Mouse (Mus musculus) forebrain, embryonic 15.5 days (tissue): ENCODE data around the gene Nrxn2. TPM values are rescaled to one million over a fixed set of nuclear protein-coding genes. Genes with fewer than 3 reads are reported as not detected.

ENCODE experiments used
- ATAC-seq: fragments of 200-750 bp; cut with Nextera tagmentation; replicated peaks from 2 replicates; pipeline ENCODE4 v1.8.0; 2017; ENCODE audit warnings: mild to moderate bottlenecking, moderate TSS enrichment, moderate library complexity
- H3K27ac ChIP-seq: fragments of 300-500 bp; sonication (generic); replicated peaks from 2 replicates; pipeline ENCODE4 v1.5.1; 2015; ENCODE audit warnings: mild to moderate bottlenecking, inconsistent platforms
- H3K27me3 ChIP-seq: fragments of 300-500 bp; sonication (generic); 2 replicates; pipeline ENCODE4 v1.6.1; 2015; ENCODE audit warnings: inconsistent platforms
- H3K36me3 ChIP-seq: fragments of 300-500 bp; sonication (generic); 2 replicates; pipeline ENCODE4 v1.6.1; 2015; ENCODE audit warnings: mild to moderate bottlenecking, inconsistent platforms
- H3K4me1 ChIP-seq: fragments of 300-500 bp; sonication (generic); 2 replicates; pipeline ENCODE4 v1.6.1; 2015; ENCODE audit warnings: inconsistent platforms
- H3K4me2 ChIP-seq: fragments of 300-500 bp; sonication (generic); replicated peaks from 2 replicates; pipeline ENCODE4 v1.6.1; 2015; ENCODE audit warnings: mild to moderate bottlenecking, inconsistent platforms
- H3K4me3 ChIP-seq: fragments of 300-500 bp; sonication (generic); 2 replicates; pipeline ENCODE4 v1.5.1; 2015; ENCODE audit warnings: mild to moderate bottlenecking, inconsistent platforms
- H3K9ac ChIP-seq: fragments of 300-500 bp; sonication (generic); replicated peaks from 2 replicates; pipeline ENCODE4 v1.6.1; 2015; ENCODE audit warnings: mild to moderate bottlenecking, inconsistent platforms
- H3K9me3 ChIP-seq: fragments of 300-500 bp; sonication (generic); 2 replicates; pipeline ENCODE4 v1.6.1; 2016; ENCODE audit warnings: inconsistent platforms
- WGBS: fragments of 180-500 bp; shearing (Covaris S2); methylation state at CpG from one replicate; pipeline ENCODE4 v1.1.7; 2015; ENCODE audit warnings: mixed read lengths; 5-methylcytosine and 5-hydroxymethylcytosine counted together
- polyA plus RNA-seq: library from polyadenylated mRNA; unstranded; fragments of >200 nt; fragmentation: Nextera tagmentation; extraction: Ambion mirVana; gene quantifications from 2 replicates; pipeline ENCODE4 v1.2.1, GENCODE M21; 2015

The Nrxn2 gene
- polyA plus RNA-seq, 1 experiment from 2014 or later = 32.4 TPM

GRCm38 (mm10) chr19:6407816-6408510 lies 10.6 kb upstream of the Nrxn2 start:
- 56% methylated on average over 16 of the region's 16 CpGs for WGBS
- Histone ChIP-seq H3K27me3 (no peaks in the 10 kb centered on the region), H3K4me3 (no peak overlapping the region), H3K27ac (no peak overlapping the region), H3K9me3 (no peaks in the 10 kb centered on the region), H3K36me3 (no peaks in the 10 kb centered on the region), H3K4me2 (no peak overlapping the region), H3K9ac (no peak overlapping the region), H3K4me1 (peaks cover 6% of the 10 kb centered on the region)
- no peak for ATAC-seq

GRCm38 (mm10) chr19:6408749-6409148 lies 9.8 kb upstream of the Nrxn2 start:
- no peak overlapping the region for H3K4me2 ChIP-seq
- no peaks in the 10 kb centered on the region for H3K27me3 ChIP-seq
- WGBS = 79% methylated on average over 8 of the region's 8 CpGs
- H3K9ac ChIP-seq = no peak overlapping the region
- H3K27ac ChIP-seq = no peak overlapping the region
- no peak overlapping the region for H3K4me3 ChIP-seq
- no peaks in the 10 kb centered on the region for H3K9me3 ChIP-seq
- H3K36me3 ChIP-seq = no peaks in the 10 kb centered on the region
- no peak for ATAC-seq
- peaks cover 6% of the 10 kb centered on the region for H3K4me1 ChIP-seq

- Histone ChIP-seq H3K4me2 (no peak overlapping the region), H3K4me1 (peaks cover 6% of the 10 kb centered on the region), H3K36me3 (no peaks in the 10 kb centered on the region), H3K9ac (no peak overlapping the region), H3K27me3 (no peaks in the 10 kb centered on the region), H3K9me3 (no peaks in the 10 kb centered on the region), H3K4me3 (no peak overlapping the region), H3K27ac (no peak overlapping the region)
- no peak for ATAC-seq
- WGBS = 75% methylated on average over 5 of the region's 5 CpGs
These were observed 9.4 kb upstream of the Nrxn2 start for GRCm38 (mm10) chr19:6409176-6409575.

- Histone ChIP-seq H3K9me3 (no peaks in the 10 kb centered on the region), H3K27ac (no peak overlapping the region), H3K4me3 (no peak overlapping the region), H3K27me3 (no peaks in the 10 kb centered on the region), H3K9ac (no peak overlapping the region), H3K4me2 (no peak overlapping the region), H3K36me3 (no peaks in the 10 kb centered on the region), H3K4me1 (peaks cover 9% of the 10 kb centered on the region)
- no peak for ATAC-seq
- 88% methylated on average over 5 of the region's 5 CpGs for WGBS
These were observed 8.6 kb upstream of the Nrxn2 start for GRCm38 (mm10) chr19:6409936-6410335.

- WGBS = 79% methylated on average over 14 of the region's 14 CpGs
- H3K4me3 ChIP-seq = no peak overlapping the region
- peaks cover 37% of the 10 kb centered on the region for H3K4me1 ChIP-seq
- H3K9ac ChIP-seq = no peak overlapping the region
- no peaks in the 10 kb centered on the region for H3K9me3 ChIP-seq
- H3K36me3 ChIP-seq = no peaks in the 10 kb centered on the region
- no peak for ATAC-seq
- no peak overlapping the region for H3K27ac ChIP-seq
- no peak overlapping the region for H3K4me2 ChIP-seq
- no peaks in the 10 kb centered on the region for H3K27me3 ChIP-seq
These were observed 5.7 kb upstream of the Nrxn2 start for GRCm38 (mm10) chr19:6412798-6413197.

GRCm38 (mm10) chr19:6415454-6415853 lies 3.1 kb upstream of the Nrxn2 start:
- H3K9me3 ChIP-seq = no peaks in the 10 kb centered on the region
- H3K4me3 ChIP-seq = no peak overlapping the region
- 43% methylated on average over 6 of the region's 6 CpGs for WGBS
- H3K4me1 ChIP-seq = peaks cover 55% of the 10 kb centered on the region
- no peak overlapping the region for H3K9ac ChIP-seq
- H3K36me3 ChIP-seq = no peaks in the 10 kb centered on the region
- H3K27ac ChIP-seq = peak overlapping the region; percentile 84
- ATAC-seq = no peak
- no peak overlapping the region for H3K4me2 ChIP-seq
- H3K27me3 ChIP-seq = no peaks in the 10 kb centered on the region

GRCm38 (mm10) chr19:6416124-6416770 lies 2.3 kb upstream of the Nrxn2 start:
- peak overlapping the region; percentile 28 for H3K4me2 ChIP-seq
- WGBS = 5% methylated on average over 9 of the region's 9 CpGs
- no peaks in the 10 kb centered on the region for H3K9me3 ChIP-seq
- peak overlapping the region; percentile 31; the same call in 1 of the 2 replicates for H3K9ac ChIP-seq
- H3K36me3 ChIP-seq = no peaks in the 10 kb centered on the region
- H3K4me3 ChIP-seq = no peak overlapping the region
- no peaks in the 10 kb centered on the region for H3K27me3 ChIP-seq
- ATAC-seq = peak; percentile 36
- peak overlapping the region; percentile 84 for H3K27ac ChIP-seq
- H3K4me1 ChIP-seq = peaks cover 58% of the 10 kb centered on the region

- Histone ChIP-seq H3K4me1 (peaks cover 65% of the 10 kb centered on the region), H3K27ac (peak overlapping the region; percentile 95), H3K9ac (0 out of 2 replicates have a peak overlapping the region, but pooled peaks have one; percentile 31), H3K4me2 (0 out of 2 replicates have a peak overlapping the region, but pooled peaks have one; percentile 95), H3K36me3 (no peaks in the 10 kb centered on the region), H3K4me3 (0 out of 2 replicates have a peak overlapping the region, but pooled peaks have one; percentile 79), H3K9me3 (no peaks in the 10 kb centered on the region), H3K27me3 (no peaks in the 10 kb centered on the region)
- no peak for ATAC-seq
- WGBS = 64% methylated on average over 12 of the region's 12 CpGs
These were observed 1.4 kb upstream of the Nrxn2 start for GRCm38 (mm10) chr19:6416894-6417761.

GRCm38 (mm10) chr19:6418984-6419692 lies 607 bp downstream of the Nrxn2 start:
- peak overlapping the region; percentile 95 for H3K27ac ChIP-seq
- no peaks in the 10 kb centered on the region for H3K9me3 ChIP-seq
- peaks cover 85% of the 10 kb centered on the region for H3K4me1 ChIP-seq
- peak overlapping the region; percentile 95 for H3K4me2 ChIP-seq
- peak; percentile 12 for ATAC-seq
- no peaks in the 10 kb centered on the region for H3K36me3 ChIP-seq
- WGBS = 4% methylated on average over 17 of the region's 23 CpGs
- peak overlapping the region; percentile 87 for H3K9ac ChIP-seq
- H3K27me3 ChIP-seq = no peaks in the 10 kb centered on the region
- peak overlapping the region; percentile 79 for H3K4me3 ChIP-seq

GRCm38 (mm10) chr19:6419805-6420310 lies 1.3 kb downstream of the Nrxn2 start:
- Histone ChIP-seq H3K36me3 (no peaks in the 10 kb centered on the region), H3K27me3 (no peaks in the 10 kb centered on the region), H3K27ac (peak overlapping the region; percentile 95), H3K4me2 (peak overlapping the region; percentile 95), H3K9me3 (no peaks in the 10 kb centered on the region), H3K4me3 (peak overlapping the region; percentile 79), H3K4me1 (peaks cover 90% of the 10 kb centered on the region), H3K9ac (peak overlapping the region; percentile 87)
- 40% methylated on average over 9 of the region's 9 CpGs for WGBS
- ATAC-seq = no peak

- H3K4me2 ChIP-seq = peak overlapping the region; percentile 95
- WGBS = 46% methylated on average over 19 of the region's 19 CpGs
- H3K36me3 ChIP-seq = no peaks in the 10 kb centered on the region
- H3K27me3 ChIP-seq = no peaks in the 10 kb centered on the region
- H3K27ac ChIP-seq = peak overlapping the region; percentile 95; the same call in 1 of the 2 replicates
- H3K9ac ChIP-seq = peak overlapping the region; percentile 87
- H3K4me1 ChIP-seq = peaks cover 91% of the 10 kb centered on the region
- H3K4me3 ChIP-seq = peak overlapping the region; percentile 79
- ATAC-seq = no peak
- H3K9me3 ChIP-seq = no peaks in the 10 kb centered on the region
These were observed 2.1 kb downstream of the Nrxn2 start for GRCm38 (mm10) chr19:6420481-6421210.
